Mouse (Mus musculus) kidney, embryonic 16.5 days (tissue): ENCODE data around the gene Timm22. TPM values are rescaled to one million over a fixed set of nuclear protein-coding genes. Genes with fewer than 3 reads are reported as not detected.

Experiments used
- ATAC-seq: fragments of 200-750 bp; cut with Nextera tagmentation; 2 replicates; pipeline ENCODE4 v1.8.0; 2017; ENCODE audit warnings: moderate TSS enrichment; ENCODE audit not compliant: low FRiP score, low TSS enrichment
- H3K27ac ChIP-seq: fragments of 300-500 bp; sonication (generic); 2 replicates; pipeline ENCODE4 v1.5.1; 2014; ENCODE audit warnings: low read length
- H3K27me3 ChIP-seq: fragments of 300-500 bp; sonication (generic); 2 replicates; pipeline ENCODE4 v1.6.1; 2014; ENCODE audit warnings: low read length, control low read depth, mixed read lengths; ENCODE audit not compliant: insufficient read depth
- H3K36me3 ChIP-seq: fragments of 300-500 bp; sonication (generic); 2 replicates; pipeline ENCODE4 v1.6.1; 2014; ENCODE audit warnings: low read length, control low read depth, mixed read lengths; ENCODE audit not compliant: insufficient read depth
- H3K4me1 ChIP-seq: fragments of 300-500 bp; sonication (generic); 2 replicates; pipeline ENCODE4 v1.6.1; 2014; ENCODE audit warnings: low read length, control low read depth, mixed read lengths; ENCODE audit not compliant: insufficient read depth
- H3K4me2 ChIP-seq: fragments of 300-500 bp; sonication (generic); replicated peaks from 2 replicates; pipeline ENCODE4 v1.6.1; 2014; ENCODE audit warnings: low read depth, low read length
- H3K4me3 ChIP-seq: fragments of 300-500 bp; sonication (generic); 2 replicates; pipeline ENCODE4 v1.5.1; 2014; ENCODE audit warnings: mild to moderate bottlenecking, low read length
- H3K9ac ChIP-seq: fragments of 300-500 bp; sonication (generic); replicated peaks from 2 replicates; pipeline ENCODE4 v1.6.1; 2014; ENCODE audit warnings: low read length
- H3K9me3 ChIP-seq: fragments of 300-500 bp; sonication (generic); 2 replicates; pipeline ENCODE4 v1.6.1; 2016; ENCODE audit warnings: low read length, control low read depth
- WGBS: fragments of 180-500 bp; shearing (Covaris S2); extraction: QIAGEN DNeasy Blood & Tissue Kit; methylation state at CpG from one replicate; pipeline ENCODE4 v1.1.7; 2014; 5-methylcytosine and 5-hydroxymethylcytosine counted together
- polyA plus RNA-seq: library from polyadenylated mRNA; unstranded; fragments of >200 nt; fragmentation: Nextera tagmentation; extraction: Ambion mirVana; gene quantifications from 2 replicates; pipeline ENCODE4 v1.2.1, GENCODE M21; 2015

Gene Timm22
- polyA plus RNA-seq, 1 experiment from 2014 or later: 106 TPM

GRCm38 (mm10) chr11:76399587-76400330, 7.0 kb upstream of the Timm22 start:
- Histone ChIP-seq H3K4me2 (peak overlapping the region; percentile 67), H3K4me1 (peaks cover 18% of the 10 kb centered on the region), H3K4me3 (peak overlapping the region; percentile 58), H3K27ac (peak overlapping the region; percentile 89), H3K9ac (peak overlapping the region; percentile 78; the same call in 1 of the 2 replicates), H3K9me3 (no peaks in the 10 kb centered on the region), H3K36me3 (no peaks in the 10 kb centered on the region), H3K27me3 (no peaks in the 10 kb centered on the region)
- 6% methylated on average over 11 of the region's 11 CpGs for WGBS
- ATAC-seq: peak; percentile 25; the same call in 1 of the 2 replicates

GRCm38 (mm10) chr11:76401398-76401797, 5.4 kb upstream of the Timm22 start:
- Histone ChIP-seq H3K4me1 (peaks cover 14% of the 10 kb centered on the region), H3K4me2 (no peak overlapping the region), H3K27me3 (no peaks in the 10 kb centered on the region), H3K9ac (0 out of 2 replicates have a peak overlapping the region, but pooled peaks have one; percentile 10), H3K4me3 (no peak overlapping the region), H3K9me3 (no peaks in the 10 kb centered on the region), H3K27ac (no peak overlapping the region), H3K36me3 (no peaks in the 10 kb centered on the region)
- ATAC-seq: no peak
- WGBS: 72% methylated on average over 10 of the region's 10 CpGs

GRCm38 (mm10) chr11:76405113-76405512, 1.6 kb upstream of the Timm22 start:
- H3K9me3 ChIP-seq: no peaks in the 10 kb centered on the region
- no peak overlapping the region for H3K4me3 ChIP-seq
- no peak for ATAC-seq
- no peak overlapping the region for H3K9ac ChIP-seq
- 0 out of 2 replicates have a peak, but pooled peaks cover 9% of the 10 kb centered on the region for H3K4me1 ChIP-seq
- H3K4me2 ChIP-seq: no peak overlapping the region
- H3K36me3 ChIP-seq: no peaks in the 10 kb centered on the region
- no peak overlapping the region for H3K27ac ChIP-seq
- no peaks in the 10 kb centered on the region for H3K27me3 ChIP-seq
- 59% methylated on average over 4 of the region's 4 CpGs for WGBS

- Histone ChIP-seq H3K27me3 (no peaks in the 10 kb centered on the region), H3K9ac (no peak overlapping the region), H3K4me3 (no peak overlapping the region), H3K36me3 (no peaks in the 10 kb centered on the region), H3K4me1 (0 out of 2 replicates have a peak, but pooled peaks cover 8% of the 10 kb centered on the region), H3K27ac (no peak overlapping the region), H3K9me3 (no peaks in the 10 kb centered on the region), H3K4me2 (no peak overlapping the region)
- 85% methylated on average over 5 of the region's 5 CpGs for WGBS
- no peak for ATAC-seq
These were observed 1.0 kb upstream of the Timm22 start for GRCm38 (mm10) chr11:76405626-76406264.

GRCm38 (mm10) chr11:76410826-76411225, 4.1 kb downstream of the Timm22 start:
- H3K27ac ChIP-seq: no peak overlapping the region
- no peak for ATAC-seq
- peaks cover 39% of the 10 kb centered on the region for H3K36me3 ChIP-seq
- H3K9ac ChIP-seq: no peak overlapping the region
- H3K4me1 ChIP-seq: 0 out of 2 replicates have a peak, but pooled peaks cover 8% of the 10 kb centered on the region
- no peak overlapping the region for H3K4me2 ChIP-seq
- H3K4me3 ChIP-seq: no peak overlapping the region
- WGBS: 77% methylated on average over 12 of the region's 12 CpGs
- no peaks in the 10 kb centered on the region for H3K9me3 ChIP-seq
- no peaks in the 10 kb centered on the region for H3K27me3 ChIP-seq

GRCm38 (mm10) chr11:76413202-76413601, 6.5 kb downstream of the Timm22 start:
- Histone ChIP-seq H3K4me2 (no peak overlapping the region), H3K27ac (no peak overlapping the region), H3K9me3 (no peaks in the 10 kb centered on the region), H3K4me1 (no peaks in the 10 kb centered on the region), H3K27me3 (no peaks in the 10 kb centered on the region), H3K9ac (no peak overlapping the region), H3K4me3 (no peak overlapping the region), H3K36me3 (peaks cover 62% of the 10 kb centered on the region)
- ATAC-seq: no peak
- WGBS: 79% methylated on average over 4 of the region's 4 CpGs

- Histone ChIP-seq H3K36me3 (peaks cover 79% of the 10 kb centered on the region), H3K4me2 (no peak overlapping the region), H3K4me3 (no peak overlapping the region), H3K9ac (no peak overlapping the region), H3K27ac (no peak overlapping the region), H3K4me1 (no peaks in the 10 kb centered on the region), H3K27me3 (no peaks in the 10 kb centered on the region), H3K9me3 (no peaks in the 10 kb centered on the region)
- WGBS: 94% methylated on average over 4 of the region's 4 CpGs
- no peak for ATAC-seq
These were observed 8.2 kb downstream of the Timm22 start for GRCm38 (mm10) chr11:76415001-76415400.

- H3K27ac ChIP-seq: no peak overlapping the region
- no peak overlapping the region for H3K4me3 ChIP-seq
- no peaks in the 10 kb centered on the region for H3K4me1 ChIP-seq
- WGBS: 50% methylated on average over 2 of the region's 2 CpGs
- no peaks in the 10 kb centered on the region for H3K27me3 ChIP-seq
- peaks cover 83% of the 10 kb centered on the region for H3K36me3 ChIP-seq
- no peak overlapping the region for H3K9ac ChIP-seq
- ATAC-seq: no peak
- H3K4me2 ChIP-seq: no peak overlapping the region
- H3K9me3 ChIP-seq: no peaks in the 10 kb centered on the region
These were observed 9.2 kb downstream of the Timm22 start for GRCm38 (mm10) chr11:76415985-76416384.

- Histone ChIP-seq H3K27ac (no peak overlapping the region), H3K27me3 (no peaks in the 10 kb centered on the region), H3K36me3 (peaks cover 86% of the 10 kb centered on the region), H3K9ac (no peak overlapping the region), H3K9me3 (no peaks in the 10 kb centered on the region), H3K4me2 (no peak overlapping the region), H3K4me1 (no peaks in the 10 kb centered on the region), H3K4me3 (no peak overlapping the region)
- 91% methylated on average over 8 of the region's 8 CpGs for WGBS
- no peak for ATAC-seq
These were observed 11.7 kb downstream of the Timm22 start for GRCm38 (mm10) chr11:76418423-76418822.

GRCm38 (mm10) chr11:76419179-76419578, 12.4 kb downstream of the Timm22 start:
- no peaks in the 10 kb centered on the region for H3K4me1 ChIP-seq
- H3K4me2 ChIP-seq: no peak overlapping the region
- no peak overlapping the region for H3K9ac ChIP-seq
- ATAC-seq: no peak
- no peaks in the 10 kb centered on the region for H3K9me3 ChIP-seq
- H3K27me3 ChIP-seq: no peaks in the 10 kb centered on the region
- H3K4me3 ChIP-seq: no peak overlapping the region
- WGBS: 70% methylated on average over 4 of the region's 4 CpGs
- H3K36me3 ChIP-seq: peaks cover 86% of the 10 kb centered on the region
- no peak overlapping the region for H3K27ac ChIP-seq
